Mouse (Mus musculus) brain, embryonic 14.5 days (tissue): Measurements from ENCODE around the gene Lipa. TPM values are rescaled to one million over a fixed set of nuclear protein-coding genes. Genes with fewer than 3 reads are reported as not detected.

Source experiments
- DNase-seq: peaks from one replicate; pipeline ENCODE4 v3.0.0-alpha.2; 2011; ENCODE audit warnings: low read depth
- CTCF ChIP-seq: fragments of 200-500 bp; IDR thresholded peaks from 2 replicates; pipeline ENCODE4 v1.5.1; 2012; ENCODE audit warnings: inconsistent platforms, mild to moderate bottlenecking, moderate library complexity, borderline replicate concordance; ENCODE audit not compliant: insufficient read depth, insufficient read length; ENCODE audit errors: extremely low read depth
- POLR2A ChIP-seq: fragments of 200-500 bp; IDR thresholded peaks from 2 replicates; pipeline ENCODE4 v1.6.1; 2012; ENCODE audit warnings: mild to moderate bottlenecking, inconsistent platforms, borderline replicate concordance; ENCODE audit not compliant: poor library complexity, insufficient read depth, insufficient read length, severe bottlenecking; ENCODE audit errors: extremely low read depth
- polyA plus RNA-seq: library from polyadenylated mRNA; depleted of rRNA; stranded (reverse); fragments of >200 nt; gene quantifications from 2 replicates; pipeline ENCODE4 v1.2.3, GENCODE M21; 2012

The Lipa gene
- polyA plus RNA-seq, 1 experiment, result 20.0 TPM

DNA sequence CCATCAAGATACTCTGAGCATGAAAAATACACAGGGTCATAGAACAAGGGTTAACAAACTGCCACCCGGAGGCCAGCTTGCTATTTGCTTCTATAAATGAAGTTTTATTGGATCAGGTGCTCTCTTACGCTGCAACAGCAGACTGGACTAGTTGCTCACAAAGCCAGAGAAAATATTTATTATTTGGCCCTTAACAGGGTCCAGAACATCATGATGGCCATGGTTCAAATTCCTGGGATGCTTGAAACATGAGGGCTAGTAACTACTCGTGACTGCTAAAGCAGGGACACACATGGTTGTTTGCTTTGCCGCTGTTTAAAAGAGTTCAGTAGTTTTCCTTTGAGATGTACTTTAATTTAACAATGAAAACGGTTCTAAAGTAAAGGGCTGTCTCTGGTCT, 24.7 kb upstream of the Lipa start:
- no peak for TF ChIP-seq POLR2A
- TF ChIP-seq CTCF, result no peak
- DNase-seq, result no peak

DNA sequence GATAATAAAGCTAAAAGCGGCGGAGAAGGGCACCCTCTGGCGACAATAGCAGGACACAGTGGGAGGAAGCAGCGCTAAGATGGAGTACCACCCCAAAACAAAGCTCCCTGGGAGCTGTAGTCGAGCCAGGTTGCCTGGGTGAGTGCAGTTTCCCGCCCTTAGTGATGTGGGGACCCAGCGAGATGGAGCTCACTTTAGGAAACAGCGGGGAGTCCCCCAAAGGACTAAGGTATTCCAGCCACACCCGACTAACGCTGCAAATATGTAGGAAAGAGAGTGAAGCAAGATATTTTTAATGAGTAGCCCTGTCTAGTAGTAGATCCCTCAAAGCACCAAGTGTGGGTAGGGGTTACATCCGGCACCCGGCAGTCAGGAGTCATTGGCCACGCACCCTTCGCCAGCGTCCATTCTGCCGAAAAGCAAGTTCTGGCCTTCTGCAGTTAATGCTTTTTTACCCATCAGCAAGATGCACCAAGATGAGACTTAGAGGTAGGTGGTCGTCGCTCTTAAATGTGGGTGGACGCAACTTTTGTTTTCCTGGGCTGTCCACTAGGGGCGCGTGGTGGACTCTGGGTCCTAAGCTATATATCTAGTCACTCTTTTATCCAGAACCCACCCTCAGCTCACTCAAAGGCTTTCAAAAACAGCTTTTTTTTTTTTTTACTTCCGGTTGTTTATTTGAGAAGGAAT, 23.4 kb upstream of the Lipa start, which contains the start of gene Ifit2:
TSS of gene Ifit2 (plus strand) at position 161 of the 690 bp plus-strand sequence.
- peak; percentile 92 for DNase-seq

DNA sequence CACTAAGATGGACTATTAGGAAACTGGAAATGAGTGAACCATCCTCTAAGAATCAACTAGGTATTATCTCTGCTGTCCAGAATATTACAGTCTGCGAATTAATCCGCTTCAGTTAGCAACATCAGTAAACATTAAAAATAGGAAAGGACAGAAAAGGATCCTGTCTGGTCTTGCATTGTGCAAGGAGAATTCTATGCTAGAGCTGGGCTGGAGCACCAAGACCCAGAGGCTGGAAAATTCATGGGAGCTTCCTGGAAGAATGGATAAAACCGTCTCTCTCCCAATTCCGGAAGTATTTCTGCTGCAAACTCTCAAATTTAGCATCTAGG, 22.9 kb upstream of the Lipa start:
- TF ChIP-seq CTCF (no peak), POLR2A (no peak)
- DNase-seq, result no peak

More for the DNA sequence above, 23.4 kb upstream of the Lipa start, which contains the start of gene Ifit2:
- TF ChIP-seq CTCF (peak; percentile 78), POLR2A (peak; percentile 22; the same call in 1 of the 2 replicates)

DNA sequence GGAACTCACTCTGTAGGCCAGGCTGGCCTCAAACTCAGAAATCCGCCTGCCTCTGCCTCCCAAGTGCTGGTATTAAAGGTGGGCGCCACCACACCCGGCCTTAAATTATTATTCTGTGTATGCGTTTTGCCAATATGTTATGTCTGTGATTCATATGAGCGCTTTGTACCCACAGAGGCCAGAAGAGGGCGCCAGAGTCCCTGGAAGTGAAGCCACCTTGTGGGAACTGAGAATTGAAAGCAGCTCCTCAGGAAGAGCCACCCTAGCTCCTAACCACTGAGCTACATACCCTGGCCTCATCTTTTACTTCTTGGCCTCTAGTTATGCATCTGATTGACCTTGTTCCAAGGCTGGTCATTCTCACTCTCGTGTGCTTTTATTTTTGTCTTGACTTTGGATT, 20.7 kb upstream of the Lipa start:
- peak; percentile 75 for DNase-seq
- TF ChIP-seq CTCF (peak; percentile 75), POLR2A (no peak)

DNA sequence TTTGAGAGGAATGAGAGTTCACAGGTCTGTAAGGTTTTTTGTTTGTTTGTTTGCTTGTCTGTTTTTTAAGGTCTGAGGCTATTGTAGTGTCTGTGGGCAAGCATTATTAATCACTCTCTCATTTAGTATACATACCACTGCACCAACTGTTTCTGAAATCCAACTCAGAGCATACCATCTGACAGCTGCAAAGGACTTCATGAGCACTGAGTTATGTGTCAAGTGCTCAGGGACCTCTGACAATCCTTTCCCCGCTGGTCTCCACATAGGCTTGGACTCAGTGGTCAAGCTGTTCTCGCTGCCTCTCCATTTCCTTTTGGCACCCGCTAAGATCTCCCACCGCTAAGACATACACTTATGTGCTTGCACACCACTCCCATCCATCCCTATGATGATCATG, 18.9 kb upstream of the Lipa start:
- TF ChIP-seq POLR2A (no peak), CTCF (no peak)
- no peak for DNase-seq

DNA sequence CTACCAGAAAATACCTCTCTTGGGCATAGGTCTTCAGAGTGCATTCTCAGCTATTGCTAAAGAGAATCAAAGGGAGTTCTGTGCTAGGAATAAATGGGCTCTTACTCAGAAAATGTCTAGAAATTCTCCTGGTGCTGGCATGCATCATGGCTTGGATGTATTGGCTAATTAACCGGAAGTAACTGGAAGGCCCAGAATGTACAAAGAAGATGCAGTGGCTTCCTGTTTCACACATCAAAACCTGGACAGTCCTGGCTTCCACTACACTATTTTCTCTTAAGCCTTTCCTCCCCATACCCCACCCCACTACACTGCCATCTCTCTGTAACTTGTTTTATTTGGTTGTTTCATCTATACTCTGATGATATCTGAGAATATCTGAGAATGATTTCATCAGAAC, 12.1 kb upstream of the Lipa start:
- no peak for TF ChIP-seq CTCF
- no peak for TF ChIP-seq POLR2A

DNA sequence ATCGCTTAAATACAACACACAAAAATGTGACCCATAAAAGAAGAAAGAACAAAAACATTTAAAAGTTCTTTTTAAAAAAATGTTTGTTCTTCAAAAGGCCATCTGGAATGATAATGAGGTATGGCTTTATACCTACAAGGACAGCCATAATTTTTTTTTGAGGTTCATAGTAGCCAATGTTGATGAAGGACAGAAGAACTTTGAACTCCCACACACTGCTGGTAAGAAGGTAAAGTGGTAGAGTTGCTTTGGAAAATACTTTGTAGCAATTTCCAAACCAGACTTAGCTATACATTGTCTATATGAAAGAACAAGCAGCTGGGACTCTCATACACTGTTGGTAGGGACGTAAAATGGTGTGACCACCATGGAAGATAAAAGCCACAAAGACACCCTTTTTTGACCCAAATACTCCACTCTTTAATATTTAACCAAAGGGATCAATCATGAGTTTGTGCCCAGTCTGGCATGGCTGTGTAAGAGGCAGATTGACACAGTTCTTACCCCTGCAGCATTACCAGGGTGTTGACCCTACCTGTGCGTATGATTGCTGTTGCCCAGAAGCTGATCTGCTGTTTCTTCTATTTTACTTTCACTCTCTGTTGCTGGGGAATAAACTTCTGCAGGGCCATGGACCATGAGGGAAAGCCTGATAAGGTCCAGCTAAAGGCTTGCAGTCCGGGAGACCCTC, 4.9 kb upstream of the Lipa start:
- no peak for DNase-seq

More for the DNA sequence above, 12.1 kb upstream of the Lipa start:
- DNase-seq, result no peak

DNA sequence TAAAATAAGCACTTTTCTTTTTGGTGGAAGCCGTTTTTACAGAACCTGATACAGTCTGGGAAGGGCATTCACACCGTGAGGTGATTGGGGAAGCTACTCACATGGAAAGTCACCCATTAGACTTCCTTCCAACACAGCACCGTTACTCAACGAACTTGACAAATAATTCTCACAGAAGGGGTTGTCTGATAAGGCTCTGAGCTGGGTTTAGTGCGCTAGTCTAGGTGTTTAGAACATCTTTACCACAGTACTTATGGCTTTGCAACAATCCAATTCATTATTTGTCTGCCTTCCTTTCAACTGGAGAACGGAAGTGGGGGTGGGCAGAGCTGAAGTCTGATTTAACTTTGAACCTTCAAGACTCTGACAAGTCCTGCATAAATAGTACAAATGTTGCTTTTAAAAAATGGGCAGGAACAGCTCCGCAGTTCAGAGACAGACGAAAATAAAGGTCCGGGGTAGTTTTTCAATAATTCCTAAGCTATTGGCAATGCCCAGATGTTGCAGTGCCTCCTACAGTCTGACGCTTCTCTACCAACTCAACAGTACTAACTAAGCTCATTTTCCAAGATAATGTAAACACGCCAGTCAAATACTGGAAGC, 852 bp downstream of the Lipa start:
- TF ChIP-seq POLR2A (no peak), CTCF (no peak)
- peak; percentile 10 for DNase-seq

More for the DNA sequence above, 4.9 kb upstream of the Lipa start:
- TF ChIP-seq CTCF (no peak), POLR2A (no peak)

DNA sequence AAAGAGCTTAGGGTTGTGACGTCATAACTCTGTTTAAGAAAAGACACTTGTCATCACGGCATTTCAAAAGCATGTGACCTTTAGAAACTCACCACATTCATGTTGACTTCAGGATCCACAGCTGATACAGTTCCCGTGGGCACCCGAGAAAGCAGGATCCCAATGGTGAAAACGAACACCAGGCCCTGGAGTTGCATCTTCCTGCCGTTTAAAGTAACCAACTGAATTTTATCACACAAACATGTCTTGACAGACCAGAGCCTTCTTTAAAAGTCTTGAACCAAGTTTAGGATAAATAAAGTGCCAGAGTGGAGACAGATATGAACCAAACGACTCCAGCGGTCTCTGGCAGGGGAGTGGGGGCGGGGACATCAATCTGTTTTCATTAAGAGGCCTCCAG, 2.6 kb downstream of the Lipa start:
- DNase-seq, result no peak
- TF ChIP-seq POLR2A (no peak), CTCF (no peak)

DNA sequence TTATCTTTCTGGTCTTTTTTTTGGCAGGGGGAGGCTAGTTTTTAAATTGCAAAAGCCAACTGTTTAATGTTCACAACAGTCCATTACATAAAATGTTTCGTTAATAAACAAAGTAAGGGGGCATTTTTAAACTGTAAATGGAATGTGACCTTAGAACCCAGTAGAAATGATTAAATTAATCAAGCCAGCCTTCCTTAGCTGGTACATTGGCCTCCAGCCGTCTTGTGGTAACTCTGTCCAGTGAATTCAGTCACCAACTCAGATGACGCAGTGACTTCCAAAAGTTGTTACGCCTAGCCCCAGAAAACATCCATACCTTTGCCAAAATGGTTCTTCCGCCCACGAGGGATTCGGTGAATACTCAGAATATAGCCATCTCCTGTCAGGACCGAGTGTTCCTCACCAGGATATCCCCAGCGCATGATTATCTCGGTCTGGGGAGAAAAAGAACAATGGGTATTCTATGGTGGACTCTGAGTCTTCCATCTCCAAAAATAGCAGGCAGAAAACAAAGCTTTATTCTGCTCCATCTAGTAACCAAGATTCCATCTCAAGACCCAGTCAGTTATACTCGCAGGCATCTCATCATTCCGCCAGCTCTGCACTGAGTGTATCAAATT, 4.1 kb downstream of the Lipa start:
- no peak for DNase-seq
- TF ChIP-seq CTCF, result no peak
- no peak for TF ChIP-seq POLR2A

DNA sequence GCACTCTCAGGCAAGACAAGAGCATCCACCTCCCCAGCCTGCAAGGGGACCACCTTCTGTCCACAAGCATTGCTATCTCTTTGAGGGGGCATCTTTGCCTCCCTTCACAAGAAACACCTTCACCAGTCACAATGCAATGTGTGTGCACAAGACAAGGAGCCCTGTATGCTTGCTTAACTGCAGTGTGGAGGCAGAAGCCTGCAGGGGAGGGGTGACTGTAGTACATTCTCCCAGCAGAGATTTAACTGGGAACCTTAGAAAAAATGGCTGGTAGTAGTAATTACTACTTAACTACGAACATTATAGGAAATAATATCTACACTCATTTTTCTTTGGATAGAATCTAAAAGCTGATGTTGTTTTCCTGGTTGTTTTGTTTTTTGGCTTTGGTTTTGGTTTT, 5.3 kb downstream of the Lipa start:
- TF ChIP-seq POLR2A (no peak), CTCF (no peak)
- no peak for DNase-seq
